Mouse (Mus musculus) forebrain, embryonic 12.5 days (tissue): ENCODE measurements around the gene Tmem107. TPM values are rescaled to one million over a fixed set of nuclear protein-coding genes. Genes with fewer than 3 reads are reported as not detected.
A peak's percentile ranks its signal among the peaks of the same experiment; 100 is the strongest.

Experiments used
- ATAC-seq: fragments of 200-750 bp; cut with Nextera tagmentation; 2 replicates; pipeline ENCODE4 v1.8.0; 2017; ENCODE audit warnings: moderate TSS enrichment; ENCODE audit not compliant: low FRiP score
- H3K27ac ChIP-seq: fragments of 300-500 bp; sonication (generic); 2 replicates; pipeline ENCODE4 v1.5.1; 2016; ENCODE audit warnings: mild to moderate bottlenecking
- H3K27me3 ChIP-seq: fragments of 300-500 bp; sonication (generic); 2 replicates; pipeline ENCODE4 v1.6.1; 2016; ENCODE audit warnings: mild to moderate bottlenecking
- H3K36me3 ChIP-seq: fragments of 300-500 bp; sonication (generic); replicated peaks from 2 replicates; pipeline ENCODE4 v1.6.1; 2016; ENCODE audit warnings: mild to moderate bottlenecking
- H3K4me1 ChIP-seq: fragments of 300-500 bp; sonication (generic); 2 replicates; pipeline ENCODE4 v1.6.1; 2016
- H3K4me2 ChIP-seq: fragments of 300-500 bp; sonication (generic); 2 replicates; pipeline ENCODE4 v1.6.1; 2016; ENCODE audit warnings: mild to moderate bottlenecking, moderate library complexity
- H3K4me3 ChIP-seq: fragments of 300-500 bp; sonication (generic); replicated peaks from 2 replicates; pipeline ENCODE4 v1.5.1; 2016; ENCODE audit warnings: mild to moderate bottlenecking
- H3K9ac ChIP-seq: fragments of 300-500 bp; sonication (generic); 2 replicates; pipeline ENCODE4 v1.6.1; 2016; ENCODE audit warnings: mild to moderate bottlenecking
- H3K9me3 ChIP-seq: fragments of 300-500 bp; sonication (generic); 2 replicates; pipeline ENCODE4 v1.6.1; 2016
- WGBS: fragments of 180-500 bp; shearing (Covaris S2); methylation state at CpG from one replicate; pipeline ENCODE4 v1.1.7; 2016; 5-methylcytosine and 5-hydroxymethylcytosine counted together
- polyA plus RNA-seq: library from polyadenylated mRNA; unstranded; fragments of >200 nt; fragmentation: Nextera tagmentation; extraction: Ambion mirVana; gene quantifications from 2 replicates; pipeline ENCODE4 v1.2.1, GENCODE M21; 2016

The Tmem107 gene
- polyA plus RNA-seq, 1 experiment from 2014 or later, result 56.9 TPM

GRCm38 (mm10) chr11:69098762-69099091 is 28.1 kb downstream of the Tmem107 start:
- ATAC-seq, result peak; percentile 54
- H3K9me3 ChIP-seq, result no peaks in the 10 kb centered on the region

DNA sequence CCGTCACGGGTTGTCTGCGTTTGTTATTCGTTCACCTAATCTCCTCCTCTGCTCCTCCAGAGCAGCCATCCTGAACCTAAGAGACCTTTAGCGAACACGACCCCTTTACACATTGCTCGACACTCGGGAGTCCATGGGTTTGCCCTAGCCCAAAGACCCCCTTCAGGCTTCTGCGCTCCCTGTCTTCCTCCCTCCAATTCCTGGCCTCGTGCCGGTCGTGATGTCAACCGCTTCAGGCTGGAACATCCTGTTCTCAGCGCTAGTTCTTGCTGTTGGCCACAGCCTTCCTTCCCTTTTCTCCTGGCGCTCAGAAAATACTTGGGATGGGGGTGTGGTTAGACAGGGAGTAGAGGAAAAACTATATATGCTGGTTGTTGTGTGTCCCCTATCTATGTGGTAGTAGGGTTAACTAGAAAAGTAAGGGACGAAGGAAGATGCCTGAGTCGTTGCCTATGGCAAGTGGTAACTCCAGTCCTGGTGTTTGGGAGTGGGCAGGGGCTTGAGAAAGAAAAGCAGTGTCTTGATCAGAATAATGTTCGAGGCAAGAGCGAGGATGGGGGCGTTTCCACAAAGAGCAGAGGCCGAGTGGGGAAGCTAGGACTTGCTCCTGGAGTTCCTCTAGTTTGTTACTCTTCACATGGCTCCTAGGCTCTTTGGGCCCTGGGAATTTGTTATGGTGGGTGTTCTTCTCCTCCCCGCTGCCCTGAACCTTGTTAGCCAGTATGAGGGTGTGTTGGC is 28.7 kb downstream of the Tmem107 start:
- Histone ChIP-seq H3K36me3 (peaks cover 37% of the 10 kb centered on the region), H3K27me3 (no peaks in the 10 kb centered on the region), H3K9me3 (no peaks in the 10 kb centered on the region), H3K4me2 (peak overlapping the region; percentile 72), H3K4me1 (peaks cover 64% of the 10 kb centered on the region), H3K4me3 (peak overlapping the region; percentile 50), H3K27ac (peak overlapping the region; percentile 87), H3K9ac (peak overlapping the region; percentile 44)
- ATAC-seq, result no peak
- WGBS, result under 1% methylated on average over 22 of the region's 22 CpGs

More at GRCm38 (mm10) chr11:69098762-69099091, 28.1 kb downstream of the Tmem107 start:
- Histone ChIP-seq H3K4me3 (peak overlapping the region; percentile 50), H3K27ac (peak overlapping the region; percentile 87), H3K36me3 (peaks cover 31% of the 10 kb centered on the region), H3K4me1 (peaks cover 69% of the 10 kb centered on the region), H3K27me3 (no peaks in the 10 kb centered on the region), H3K4me2 (peak overlapping the region; percentile 72), H3K9ac (peak overlapping the region; percentile 44)
- whole genome bisulfite sequencing, result 1% methylated on average over 19 of the region's 19 CpGs

GRCm38 (mm10) chr11:69099915-69100345 is 29.3 kb downstream of the Tmem107 start:
- peak overlapping the region; percentile 87 for H3K27ac ChIP-seq
- peaks cover 43% of the 10 kb centered on the region for H3K36me3 ChIP-seq
- no peaks in the 10 kb centered on the region for H3K9me3 ChIP-seq
- no peaks in the 10 kb centered on the region for H3K27me3 ChIP-seq
- H3K9ac ChIP-seq, result peak overlapping the region; percentile 44
- H3K4me1 ChIP-seq, result peaks cover 61% of the 10 kb centered on the region
- WGBS, result under 1% methylated on average over 23 of the region's 23 CpGs
- peak overlapping the region; percentile 72 for H3K4me2 ChIP-seq
- H3K4me3 ChIP-seq, result peak overlapping the region; percentile 50
- ATAC-seq, result peak; percentile 33

DNA sequence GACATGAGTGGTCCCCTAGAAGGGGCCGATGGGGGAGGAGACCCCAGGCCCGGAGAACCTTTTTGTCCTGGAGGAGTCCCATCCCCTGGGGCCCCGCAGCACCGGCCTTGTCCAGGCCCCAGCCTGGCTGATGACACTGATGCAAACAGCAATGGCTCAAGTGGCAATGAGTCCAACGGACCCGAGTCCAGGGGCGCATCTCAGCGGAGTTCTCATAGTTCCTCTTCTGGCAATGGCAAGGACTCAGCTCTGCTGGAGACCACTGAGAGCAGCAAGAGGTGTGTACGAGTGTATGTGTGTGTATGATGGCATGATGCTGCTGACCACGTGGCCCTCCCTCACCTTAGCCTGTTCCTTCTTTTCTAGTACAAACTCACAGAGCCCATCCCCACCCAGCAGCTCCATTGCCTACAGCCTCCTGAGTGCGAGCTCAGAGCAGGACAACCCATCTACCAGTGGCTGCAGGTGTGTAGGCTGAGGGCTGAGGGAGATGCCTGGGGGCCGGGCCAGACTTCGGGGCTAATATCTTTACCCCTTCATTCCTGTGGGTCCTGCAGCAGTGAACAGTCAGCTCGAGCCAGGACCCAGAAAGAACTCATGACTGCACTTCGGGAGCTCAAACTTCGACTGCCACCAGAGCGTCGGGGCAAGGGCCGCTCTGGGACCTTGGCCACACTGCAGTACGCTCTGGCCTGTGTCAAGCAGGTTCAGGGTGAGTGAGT is 30.2 kb downstream of the Tmem107 start:
- Histone ChIP-seq H3K9me3 (no peaks in the 10 kb centered on the region), H3K27me3 (no peaks in the 10 kb centered on the region), H3K4me2 (peak overlapping the region; percentile 72), H3K4me1 (peaks cover 53% of the 10 kb centered on the region), H3K9ac (peak overlapping the region; percentile 44), H3K4me3 (peak overlapping the region; percentile 50; the same call in 1 of the 2 replicates), H3K36me3 (peaks cover 52% of the 10 kb centered on the region), H3K27ac (no peak overlapping the region)
- 90% methylated on average over 20 of the region's 20 CpGs for WGBS
- no peak for ATAC-seq

DNA sequence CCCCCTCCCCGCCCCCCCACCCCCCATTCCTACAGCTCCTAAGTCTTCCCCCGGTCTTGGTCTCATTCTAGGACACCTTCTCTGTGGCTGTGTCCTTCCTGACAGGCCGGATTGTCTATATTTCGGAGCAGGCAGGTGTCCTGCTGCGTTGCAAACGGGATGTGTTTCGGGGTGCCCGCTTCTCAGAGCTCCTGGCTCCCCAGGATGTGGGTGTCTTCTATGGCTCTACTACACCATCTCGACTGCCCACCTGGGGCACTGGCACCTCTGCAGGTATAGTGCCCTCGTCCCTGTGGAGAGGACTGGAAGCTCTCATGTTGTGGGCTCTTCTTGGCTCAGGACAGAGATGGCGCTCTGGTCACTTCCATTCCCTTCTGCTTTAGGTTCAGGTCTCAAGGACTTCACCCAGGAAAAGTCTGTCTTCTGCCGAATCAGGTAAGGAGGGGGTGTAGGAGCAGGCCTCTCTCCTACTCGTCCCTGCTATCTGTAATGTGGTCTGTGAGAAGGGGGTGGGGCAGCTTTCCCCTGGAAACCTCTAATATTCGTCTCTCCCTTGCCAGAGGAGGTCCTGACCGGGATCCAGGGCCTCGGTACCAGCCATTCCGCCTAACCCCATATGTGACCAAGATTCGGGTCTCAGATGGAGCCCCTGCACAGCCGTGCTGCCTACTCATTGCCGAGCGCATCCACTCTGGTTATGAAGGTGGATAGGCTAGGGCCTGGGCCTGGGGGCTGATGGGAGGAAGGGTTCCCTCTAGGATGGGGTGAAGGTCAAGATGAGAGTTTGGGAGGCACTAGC is 31.2 kb downstream of the Tmem107 start:
- Histone ChIP-seq H3K27me3 (no peaks in the 10 kb centered on the region), H3K27ac (no peak overlapping the region), H3K9ac (no peak overlapping the region), H3K4me1 (peaks cover 43% of the 10 kb centered on the region), H3K4me3 (no peak overlapping the region), H3K9me3 (no peaks in the 10 kb centered on the region), H3K4me2 (no peak overlapping the region), H3K36me3 (peaks cover 62% of the 10 kb centered on the region)
- no peak for ATAC-seq
- WGBS, result 93% methylated on average over 20 of the region's 21 CpGs

- peaks cover 68% of the 10 kb centered on the region for H3K36me3 ChIP-seq
Measured at GRCm38 (mm10) chr11:69102403-69102725, 31.8 kb downstream of the Tmem107 start.

GRCm38 (mm10) chr11:69103121-69103520 is 32.5 kb downstream of the Tmem107 start:
- no peaks in the 10 kb centered on the region for H3K27me3 ChIP-seq
- H3K36me3 ChIP-seq, result peaks cover 75% of the 10 kb centered on the region
- 94% methylated on average over 14 of the region's 14 CpGs for WGBS
- no peak overlapping the region for H3K4me2 ChIP-seq
- no peaks in the 10 kb centered on the region for H3K9me3 ChIP-seq
- H3K4me3 ChIP-seq, result no peak overlapping the region
- ATAC-seq, result no peak
- no peak overlapping the region for H3K9ac ChIP-seq
- no peak overlapping the region for H3K27ac ChIP-seq
- H3K4me1 ChIP-seq, result peaks cover 30% of the 10 kb centered on the region

More at GRCm38 (mm10) chr11:69102403-69102725, 31.8 kb downstream of the Tmem107 start:
- peaks cover 38% of the 10 kb centered on the region for H3K4me1 ChIP-seq
- no peak overlapping the region for H3K9ac ChIP-seq
- H3K27me3 ChIP-seq, result no peaks in the 10 kb centered on the region
- no peak overlapping the region for H3K4me3 ChIP-seq
- no peak for ATAC-seq
- H3K9me3 ChIP-seq, result no peaks in the 10 kb centered on the region
- WGBS, result 94% methylated on average over 7 of the region's 7 CpGs
- no peak overlapping the region for H3K27ac ChIP-seq
- no peak overlapping the region for H3K4me2 ChIP-seq

- Histone ChIP-seq H3K4me3 (no peak overlapping the region; the same call in 1 of the 2 replicates), H3K4me1 (peaks cover 24% of the 10 kb centered on the region), H3K9me3 (no peaks in the 10 kb centered on the region), H3K36me3 (peaks cover 82% of the 10 kb centered on the region), H3K27me3 (no peaks in the 10 kb centered on the region), H3K27ac (no peak overlapping the region), H3K9ac (no peak overlapping the region), H3K4me2 (no peak overlapping the region)
- no peak for ATAC-seq
- 87% methylated on average over 15 of the region's 15 CpGs for WGBS
Measured at GRCm38 (mm10) chr11:69103531-69104435, 33.2 kb downstream of the Tmem107 start.

DNA sequence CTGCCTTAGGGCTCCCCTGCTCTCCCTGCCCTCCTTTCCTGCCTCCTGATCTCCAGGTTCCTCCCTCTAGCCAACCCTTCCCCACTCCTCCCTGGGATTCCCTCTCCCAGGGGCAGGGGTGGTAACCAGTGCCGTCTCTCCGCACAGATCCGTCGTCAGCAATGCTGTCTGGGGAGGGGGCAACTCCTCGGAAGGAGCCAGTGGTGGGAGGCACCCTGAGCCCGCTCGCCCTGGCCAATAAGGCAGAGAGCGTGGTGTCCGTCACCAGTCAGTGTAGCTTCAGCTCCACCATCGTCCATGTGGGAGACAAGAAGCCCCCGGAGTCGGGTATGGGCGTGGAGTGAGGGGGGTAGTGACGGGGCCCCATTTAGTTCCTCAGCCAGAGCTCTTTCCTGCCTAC is 33.9 kb downstream of the Tmem107 start:
- Histone ChIP-seq H3K36me3 (peaks cover 89% of the 10 kb centered on the region), H3K9me3 (no peaks in the 10 kb centered on the region), H3K27me3 (no peaks in the 10 kb centered on the region), H3K4me3 (no peak overlapping the region), H3K27ac (no peak overlapping the region), H3K9ac (no peak overlapping the region), H3K4me2 (no peak overlapping the region), H3K4me1 (peaks cover 18% of the 10 kb centered on the region)
- 93% methylated on average over 14 of the region's 14 CpGs for WGBS
- ATAC-seq, result no peak

- no peak for ATAC-seq
- no peaks in the 10 kb centered on the region for H3K9me3 ChIP-seq
- no peak overlapping the region for H3K9ac ChIP-seq
- no peak overlapping the region for H3K4me2 ChIP-seq
- 93% methylated on average over 6 of the region's 6 CpGs for WGBS
- H3K36me3 ChIP-seq, result peaks cover 89% of the 10 kb centered on the region
- H3K27me3 ChIP-seq, result no peaks in the 10 kb centered on the region
- H3K4me1 ChIP-seq, result peaks cover 11% of the 10 kb centered on the region
- H3K27ac ChIP-seq, result no peak overlapping the region
- H3K4me3 ChIP-seq, result no peak overlapping the region
Measured at GRCm38 (mm10) chr11:69105227-69105626, 34.6 kb downstream of the Tmem107 start.

DNA sequence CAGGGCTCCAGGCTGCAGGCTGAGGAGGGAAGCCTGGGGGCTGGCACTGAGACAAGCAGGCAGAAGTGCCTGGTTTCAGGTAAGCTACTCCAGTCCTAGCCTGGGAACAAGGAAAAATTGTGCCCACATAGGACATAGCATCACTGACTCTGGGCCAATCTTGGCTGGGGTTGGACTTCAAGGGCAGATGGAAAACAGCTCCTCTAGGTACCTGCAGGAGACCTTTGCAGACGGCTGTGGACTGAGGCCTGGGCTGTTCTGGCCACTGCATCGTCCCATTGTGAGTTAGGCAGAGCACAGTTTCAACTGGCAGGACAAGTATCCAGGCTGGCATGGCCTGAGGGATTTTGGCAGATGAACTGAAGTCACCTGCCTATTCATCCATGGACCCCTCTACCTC is 35.2 kb downstream of the Tmem107 start:
- 89% methylated on average over 2 of the region's 2 CpGs for WGBS
- no peak overlapping the region for H3K4me3 ChIP-seq
- peaks cover 87% of the 10 kb centered on the region for H3K36me3 ChIP-seq
- H3K9me3 ChIP-seq, result no peaks in the 10 kb centered on the region
- no peak overlapping the region for H3K9ac ChIP-seq
- no peak overlapping the region for H3K4me2 ChIP-seq
- H3K4me1 ChIP-seq, result peaks cover 5% of the 10 kb centered on the region
- no peak for ATAC-seq
- no peak overlapping the region for H3K27ac ChIP-seq
- no peaks in the 10 kb centered on the region for H3K27me3 ChIP-seq
